1 mouse cellular context compared by ENCODE assay signal in the genomic region with DNA sequence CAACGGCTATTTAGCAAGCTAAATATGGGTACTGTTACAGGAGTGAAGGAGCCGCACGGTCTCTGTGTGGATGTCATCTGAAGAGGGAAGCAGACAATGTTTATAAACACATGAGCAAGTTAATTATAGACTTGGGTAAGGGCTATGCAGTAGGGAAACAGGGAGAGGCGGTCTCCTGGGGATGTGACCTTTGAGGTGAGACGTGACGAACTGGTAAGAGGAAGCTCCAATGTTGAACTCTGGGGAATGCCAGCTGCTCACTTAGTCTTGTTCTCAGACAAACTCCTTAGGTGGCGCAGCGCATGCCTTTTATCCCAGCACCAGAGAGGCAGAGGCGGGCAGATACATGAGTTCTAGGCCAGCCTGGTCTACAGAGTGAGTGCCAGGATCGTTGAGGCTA.
TF ChIP-seq lines count a peak whose summit lies in the region.

No protein-coding gene starts in this region.

TF ChIP-seq in CH12.LX, 34 proteins besides CTCF, POLR2A, EP300 and RAD21 (continued from another document):
- TF ChIP-seq PAX5 (IDR thresholded peaks at IDR 0.05; ENCODE audit: low read length) (no peak), JUN (IDR thresholded peaks at IDR 0.05; ENCODE audit: insufficient read depth, low read depth, low read length) (no peak), MAX (IDR thresholded peaks at IDR 0.05; ENCODE audit: low read length) (no peak), ETS1 (conservative IDR thresholded peaks at IDR 0.05; ENCODE audit: low read depth, low read length) (no peak)
TF ChIP-seq in CH12.LX: peak in this region for 0.
